Mouse (Mus musculus): ENCODE measurements around the gene 4930469K13Rik. TPM values are rescaled to one million over a fixed set of nuclear protein-coding genes. Genes with fewer than 3 reads are reported as not detected.

4930469K13Rik gene
- polyA plus RNA-seq (2012; ENCODE audit: low replicate concordance) = not detected in 2 replicates

DNA sequence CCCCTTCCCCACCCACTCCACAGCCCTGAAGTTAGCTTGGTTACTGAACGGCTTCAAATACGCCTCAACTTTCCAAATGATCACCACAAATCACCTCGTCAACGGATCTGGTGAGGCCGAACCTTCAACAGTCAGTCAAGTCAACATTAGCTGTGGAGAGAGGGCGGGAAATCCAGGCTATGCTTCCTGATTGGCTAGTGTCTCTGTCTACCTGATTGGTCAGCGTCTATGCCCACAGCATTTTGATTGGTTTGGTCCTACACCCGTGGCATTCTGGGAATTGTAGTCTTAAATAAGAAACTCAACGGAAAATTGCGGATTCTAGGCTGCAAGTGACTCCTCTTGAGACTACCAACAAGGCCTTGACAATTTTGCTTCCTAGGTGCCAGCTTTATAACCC, at the start of gene 4930469K13Rik:
TSS of gene 4930469K13Rik (minus strand) at position 133 of the 400 bp plus-strand sequence.

GRCm38 (mm10) chr11:34046767-34047541, 51.4 kb downstream of the 4930469K13Rik start, which contains the start of gene Lcp2:
Gene Lcp2, plus strand, starts transcription at chr11:34046920.

DNA sequence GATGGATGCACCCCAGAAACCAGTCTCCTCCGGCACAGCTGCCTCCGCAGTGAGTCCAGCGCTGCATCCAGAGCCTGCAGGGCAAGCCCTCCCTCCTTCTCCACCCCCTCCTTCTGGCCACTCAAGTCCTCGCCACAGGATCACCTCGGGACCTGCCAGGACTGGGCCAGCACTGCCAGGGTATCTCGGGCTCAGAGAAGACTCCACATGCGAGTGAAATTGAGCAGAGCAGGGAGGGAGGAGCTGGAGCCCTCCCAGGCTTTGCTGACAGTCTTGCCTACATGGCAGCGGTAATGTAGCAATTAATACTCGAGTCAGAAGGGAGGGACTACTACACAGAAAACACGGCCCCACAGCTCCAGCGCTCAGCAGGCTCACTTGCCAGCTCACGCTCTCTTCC, 105.4 kb downstream of the 4930469K13Rik start, which contains the start of gene Kcnip1:
TSS of gene Kcnip1 (minus strand) at position 215 of the 400 bp plus-strand sequence.

DNA sequence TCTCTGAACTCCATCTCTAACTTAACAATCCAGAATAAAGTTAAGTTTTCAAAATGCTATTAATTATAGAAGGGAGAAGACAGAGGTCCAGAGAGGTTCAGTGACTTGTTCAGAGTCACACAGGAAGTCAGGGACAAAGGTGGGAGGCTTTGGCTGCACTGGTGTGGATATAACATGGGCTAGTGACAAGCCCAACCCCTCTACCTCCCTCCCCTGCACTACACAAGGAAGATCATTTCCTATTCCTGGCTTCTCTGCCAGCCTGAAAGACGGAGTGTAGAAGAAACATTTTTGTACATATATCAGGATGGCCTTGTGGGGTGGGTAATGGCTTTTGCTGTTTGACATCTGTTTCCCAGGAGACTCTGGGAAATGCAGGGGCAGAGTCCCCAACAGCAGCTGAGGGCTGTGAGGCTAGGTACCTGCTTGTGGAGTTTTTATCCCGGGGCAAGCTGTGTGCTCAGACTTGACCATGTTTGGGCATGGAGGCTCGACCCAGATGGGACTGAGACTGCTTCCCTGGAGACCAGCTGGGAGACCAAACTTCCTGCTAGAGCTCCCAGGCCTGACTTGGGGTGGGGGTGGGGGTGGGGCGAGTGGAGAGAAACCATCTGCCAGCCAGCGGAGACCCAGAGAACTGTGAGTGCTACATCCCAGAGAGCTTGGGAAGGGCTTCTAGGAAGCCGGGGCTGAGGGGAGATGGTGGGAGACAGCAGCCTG, 135.5 kb downstream of the 4930469K13Rik start, which contains the start of gene Kcnmb1:
TSS of gene Kcnmb1 (plus strand) at position 326 of the 720 bp plus-strand sequence.

Other genes with a start within 250 kb of the 4930469K13Rik start
- not detected in 2 replicates for gene Kcnmb1, start 135.5 kb downstream of the 4930469K13Rik start, polyA plus RNA-seq (2012; ENCODE audit: low replicate concordance)
- not detected in 2 replicates for gene Kcnip1, start 105.4 kb downstream of the 4930469K13Rik start, polyA plus RNA-seq (2012; ENCODE audit: low replicate concordance)
- gene Lcp2, start 51.6 kb downstream of the 4930469K13Rik start, polyA plus RNA-seq (2012; ENCODE audit: low replicate concordance) = 42.7 and 103 TPM in 2 replicates
- 0.20 TPM in 1 of 2 replicates, not detected in the other for gene Foxi1, start 109.5 kb upstream of the 4930469K13Rik start, polyA plus RNA-seq (2012; ENCODE audit: low replicate concordance)
- not detected in 2 replicates for gene Fam196b, start 216.3 kb upstream of the 4930469K13Rik start, polyA plus RNA-seq (2012; ENCODE audit: low replicate concordance)